Mouse (Mus musculus) gastrocnemius, adult 2 months (tissue): ENCODE data around the gene Dpy19l1. TPM values are rescaled to one million over a fixed set of nuclear protein-coding genes. Genes with fewer than 3 reads are reported as not detected.

Source experiments
- DNase-seq: peaks from one replicate; pipeline ENCODE4 v3.0.0; 2022
- H3K27ac ChIP-seq: fragments of 200-600 bp; 2 replicates; pipeline ENCODE4 v1.8.1; 2022; ENCODE audit warnings: mild to moderate bottlenecking
- H3K4me3 ChIP-seq: fragments of 200-600 bp; 2 replicates; pipeline ENCODE4 v1.8.1; 2022; ENCODE audit warnings: mild to moderate bottlenecking, moderate library complexity
- CTCF ChIP-seq: fragments of 200-600 bp; IDR thresholded peaks from 2 replicates; pipeline ENCODE4 v1.8.1; 2022; ENCODE audit warnings: antibody characterized with exemption, mild to moderate bottlenecking, moderate library complexity
- intact Hi-C: fragments of 180-260 bp; cut with DNase I; formaldehyde crosslinking; loops from one replicate; pipeline ENCODE4 v1.15.1; 2025
- total RNA-seq, 2 experiments: library from RNA; stranded (reverse); gene quantifications; 2 replicates each; pipeline ENCODE4 v1.2.3; 2021

The Dpy19l1 gene
- total RNA-seq, 2 experiments from 2014 or later: 3.6 to 5.7 TPM

DNA sequence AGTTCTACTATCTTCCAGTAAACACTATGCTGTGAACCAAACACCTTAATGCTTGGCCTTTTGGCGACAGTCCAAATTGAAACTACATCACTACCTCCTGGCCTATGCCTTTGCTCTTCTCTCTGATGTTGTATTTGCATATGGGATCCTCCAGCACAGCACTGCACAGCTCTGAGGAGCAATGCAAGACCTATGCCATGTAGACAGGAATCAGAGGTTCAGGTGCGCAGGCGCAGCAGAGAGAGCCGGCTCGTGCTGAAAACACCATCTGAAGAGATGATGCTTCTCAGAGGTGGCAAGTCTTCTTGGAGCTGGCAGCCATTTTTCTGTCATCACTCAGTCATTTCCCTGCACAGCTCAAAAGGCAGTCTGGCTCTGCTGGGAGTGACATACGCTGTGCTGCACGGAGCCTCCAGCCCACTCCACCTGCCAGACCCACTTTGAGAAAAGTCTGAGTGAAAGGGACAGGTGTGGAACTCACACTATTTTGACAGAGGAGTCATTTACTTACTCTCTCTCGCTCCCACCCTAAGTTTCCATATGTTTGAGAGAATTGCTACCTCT, 112.1 kb downstream of the Dpy19l1 start:
- intact Hi-C loops: no loop called here
- no peak for TF ChIP-seq CTCF
- DNase-seq: no peak
- Histone ChIP-seq H3K4me3 (no peak overlapping the region), H3K27ac (no peak overlapping the region)

DNA sequence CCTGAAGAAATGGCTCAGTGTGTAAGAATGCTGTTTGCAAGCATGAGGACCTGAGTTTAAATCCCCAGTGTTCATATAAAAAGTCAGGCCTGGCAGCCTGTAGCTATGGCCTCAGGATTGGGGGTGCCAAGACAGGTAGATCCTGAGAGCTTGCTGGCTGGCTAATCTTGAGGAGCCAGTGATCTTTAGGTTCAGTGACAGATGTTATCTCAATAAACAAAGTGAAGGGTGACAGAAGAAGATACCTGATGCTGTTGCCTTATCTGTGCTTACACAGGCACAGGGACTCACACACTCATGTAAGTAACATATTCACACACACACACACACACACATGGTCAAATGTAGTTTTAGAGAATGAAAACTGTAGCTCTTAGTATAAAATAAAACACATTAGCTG, 115.7 kb downstream of the Dpy19l1 start:
- no peak for DNase-seq
- H3K27ac ChIP-seq: no peak overlapping the region
- H3K4me3 ChIP-seq: no peak overlapping the region
- TF ChIP-seq CTCF: no peak
- intact Hi-C loops: no loop called here

DNA sequence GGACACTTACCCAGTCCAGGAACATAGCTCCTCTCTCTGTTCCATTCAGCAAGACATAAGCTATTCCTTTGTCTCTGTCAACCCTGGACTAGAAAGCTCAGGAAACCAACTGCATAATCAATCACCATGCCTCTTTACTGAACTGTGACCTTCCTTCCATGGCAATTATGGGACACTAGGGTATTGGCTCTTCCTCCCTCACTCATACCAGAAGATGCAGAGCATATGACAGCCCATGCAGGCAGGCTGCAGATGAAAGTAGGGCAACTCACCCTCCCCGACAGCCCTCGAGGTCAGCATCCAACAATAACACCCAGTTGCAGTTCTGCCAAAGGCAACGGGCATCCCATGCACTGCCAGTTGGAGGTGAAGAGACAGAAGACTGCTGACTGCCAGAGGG, 123.6 kb downstream of the Dpy19l1 start:
- intact Hi-C loops: no loop called here
- no peak overlapping the region for H3K4me3 ChIP-seq
- DNase-seq: no peak
- no peak overlapping the region for H3K27ac ChIP-seq
- no peak for TF ChIP-seq CTCF

DNA sequence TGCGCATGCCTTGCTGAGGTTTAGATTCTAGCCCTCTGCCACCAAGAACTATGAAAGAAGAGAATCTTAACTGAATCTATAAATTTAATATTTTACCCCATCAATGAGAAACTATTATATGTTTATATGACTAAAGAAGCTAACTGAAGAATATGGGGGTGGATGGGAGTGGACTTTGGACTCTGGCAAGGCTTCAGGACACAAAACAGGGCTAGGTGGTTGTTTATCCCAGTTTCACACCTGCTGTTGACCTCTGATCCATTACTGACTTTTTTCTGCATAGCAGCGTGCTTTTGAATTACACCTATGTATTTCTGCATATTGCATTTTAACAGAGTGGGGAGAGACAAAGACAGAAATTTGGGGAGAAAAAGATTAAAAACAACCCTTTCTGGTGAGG, 124.1 kb downstream of the Dpy19l1 start:
- Histone ChIP-seq H3K4me3 (no peak overlapping the region), H3K27ac (no peak overlapping the region)
- no peak for TF ChIP-seq CTCF
- intact Hi-C loops: no loop called here
- DNase-seq: no peak

Other genes starting within 250 kb of the Dpy19l1 start
- gene Cypt4, start 122.1 kb upstream of the Dpy19l1 start, total RNA-seq: not detected
- not detected for gene Dpy19l2, start 193.2 kb upstream of the Dpy19l1 start, total RNA-seq